Mouse (Mus musculus): Measurements from ENCODE around the gene Mum1l1.

- TF ChIP-seq CTCF (IDR thresholded peaks at IDR 0.05; ENCODE audit: extremely low read depth, insufficient read depth, low read length) (no peak), POLR2A (IDR thresholded peaks at IDR 0.05; ENCODE audit: extremely low read depth, insufficient read depth, low read length) (no peak)
Observed at GRCm38 (mm10) chrX:139231143-139231542, 21.3 kb downstream of the Mum1l1 start.
